Mouse (Mus musculus): ENCODE measurements around the gene Negr1. TPM values are rescaled to one million over a fixed set of nuclear protein-coding genes. Genes with fewer than 3 reads are reported as not detected.

Negr1 gene
- polyA plus RNA-seq, 1 experiment from 2014 or later = 5.9 TPM

GRCm38 (mm10) chr3:156931011-156931410 is 369.4 kb downstream of the Negr1 start:
- Histone ChIP-seq H3K4me1 (no peaks in the 10 kb centered on the region), H3K9me3 (no peaks in the 10 kb centered on the region), H3K36me3 (no peaks in the 10 kb centered on the region), H3K4me3 (no peak overlapping the region), H3K27me3 (no peaks in the 10 kb centered on the region), H3K4me2 (replicated peaks) (no peak overlapping the region), H3K27ac (no peak overlapping the region), H3K9ac (no peak overlapping the region)
- 74% methylated on average over 2 of the region's 2 CpGs for WGBS
- no peak for ATAC-seq (ENCODE audit: low FRiP score, low read depth)

GRCm38 (mm10) chr3:156931540-156931939 is 369.9 kb downstream of the Negr1 start:
- Histone ChIP-seq H3K4me3 (no peak overlapping the region), H3K9me3 (no peaks in the 10 kb centered on the region), H3K27ac (no peak overlapping the region), H3K27me3 (no peaks in the 10 kb centered on the region), H3K4me2 (replicated peaks) (no peak overlapping the region), H3K36me3 (no peaks in the 10 kb centered on the region), H3K4me1 (no peaks in the 10 kb centered on the region), H3K9ac (no peak overlapping the region)
- 87% methylated on average over 1 of the region's 1 CpGs for WGBS
- ATAC-seq (ENCODE audit: low FRiP score, low read depth) = no peak

GRCm38 (mm10) chr3:156934778-156935290 is 373.2 kb downstream of the Negr1 start:
- Histone ChIP-seq H3K27ac (no peak overlapping the region), H3K4me1 (no peaks in the 10 kb centered on the region), H3K36me3 (no peaks in the 10 kb centered on the region), H3K4me3 (no peak overlapping the region), H3K4me2 (replicated peaks) (no peak overlapping the region), H3K9me3 (no peaks in the 10 kb centered on the region), H3K27me3 (no peaks in the 10 kb centered on the region), H3K9ac (no peak overlapping the region)
- 65% methylated on average over 5 of the region's 5 CpGs for WGBS
- ATAC-seq (ENCODE audit: low FRiP score, low read depth) = no peak

GRCm38 (mm10) chr3:156947404-156947803 is 385.8 kb downstream of the Negr1 start:
- Histone ChIP-seq H3K4me2 (replicated peaks) (no peak overlapping the region), H3K4me3 (no peak overlapping the region), H3K27me3 (no peaks in the 10 kb centered on the region), H3K36me3 (no peaks in the 10 kb centered on the region), H3K9me3 (no peaks in the 10 kb centered on the region), H3K27ac (no peak overlapping the region), H3K9ac (no peak overlapping the region), H3K4me1 (no peaks in the 10 kb centered on the region)
- 45% methylated on average over 6 of the region's 6 CpGs for WGBS
- no peak; the same call in 1 of the 2 replicates for ATAC-seq (ENCODE audit: low FRiP score, low read depth)

GRCm38 (mm10) chr3:156952970-156953369 is 391.4 kb downstream of the Negr1 start:
- Histone ChIP-seq H3K4me3 (no peak overlapping the region), H3K4me1 (no peaks in the 10 kb centered on the region), H3K9me3 (no peaks in the 10 kb centered on the region), H3K9ac (no peak overlapping the region), H3K27ac (no peak overlapping the region), H3K36me3 (no peaks in the 10 kb centered on the region), H3K27me3 (no peaks in the 10 kb centered on the region), H3K4me2 (replicated peaks) (no peak overlapping the region)
- ATAC-seq (ENCODE audit: low FRiP score, low read depth) = no peak
- 70% methylated on average over 6 of the region's 6 CpGs for WGBS

GRCm38 (mm10) chr3:156955094-156955493 is 393.5 kb downstream of the Negr1 start:
- no peak overlapping the region for H3K4me2 ChIP-seq (replicated peaks)
- no peak overlapping the region for H3K9ac ChIP-seq
- ATAC-seq (ENCODE audit: low FRiP score, low read depth) = no peak
- 85% methylated on average over 4 of the region's 4 CpGs for WGBS
- H3K27me3 ChIP-seq = no peaks in the 10 kb centered on the region
- no peak overlapping the region for H3K4me3 ChIP-seq
- H3K4me1 ChIP-seq = no peaks in the 10 kb centered on the region
- H3K9me3 ChIP-seq = no peaks in the 10 kb centered on the region
- H3K27ac ChIP-seq = no peak overlapping the region
- H3K36me3 ChIP-seq = no peaks in the 10 kb centered on the region

- no peak overlapping the region for H3K4me3 ChIP-seq
- H3K27me3 ChIP-seq = no peaks in the 10 kb centered on the region
- no peaks in the 10 kb centered on the region for H3K36me3 ChIP-seq
- no peak overlapping the region for H3K27ac ChIP-seq
- WGBS = 87% methylated on average over 7 of the region's 7 CpGs
- no peak for ATAC-seq (ENCODE audit: low FRiP score, low read depth)
- H3K4me1 ChIP-seq = no peaks in the 10 kb centered on the region
- H3K9ac ChIP-seq = no peak overlapping the region
- H3K9me3 ChIP-seq = no peaks in the 10 kb centered on the region
- H3K4me2 ChIP-seq (replicated peaks) = no peak overlapping the region
These were observed 397.0 kb downstream of the Negr1 start for GRCm38 (mm10) chr3:156958640-156959039.

GRCm38 (mm10) chr3:156968764-156969163 is 407.2 kb downstream of the Negr1 start:
- Histone ChIP-seq H3K9ac (no peak overlapping the region), H3K4me3 (no peak overlapping the region), H3K9me3 (no peaks in the 10 kb centered on the region), H3K4me1 (no peaks in the 10 kb centered on the region), H3K36me3 (no peaks in the 10 kb centered on the region), H3K27me3 (no peaks in the 10 kb centered on the region), H3K4me2 (replicated peaks) (no peak overlapping the region), H3K27ac (no peak overlapping the region)
- WGBS = 69% methylated on average over 2 of the region's 2 CpGs
- no peak for ATAC-seq (ENCODE audit: low FRiP score, low read depth)

- no peak overlapping the region for H3K4me2 ChIP-seq (replicated peaks)
- H3K27me3 ChIP-seq = no peaks in the 10 kb centered on the region
- H3K27ac ChIP-seq = no peak overlapping the region
- 73% methylated on average over 2 of the region's 2 CpGs for WGBS
- no peaks in the 10 kb centered on the region for H3K9me3 ChIP-seq
- no peak for ATAC-seq (ENCODE audit: low FRiP score, low read depth)
- H3K9ac ChIP-seq = no peak overlapping the region
- no peaks in the 10 kb centered on the region for H3K4me1 ChIP-seq
- H3K36me3 ChIP-seq = no peaks in the 10 kb centered on the region
- H3K4me3 ChIP-seq = no peak overlapping the region
These were observed 409.5 kb downstream of the Negr1 start for GRCm38 (mm10) chr3:156971104-156971503.

GRCm38 (mm10) chr3:156976816-156977215 is 415.2 kb downstream of the Negr1 start:
- Histone ChIP-seq H3K4me3 (no peak overlapping the region), H3K27ac (no peak overlapping the region), H3K9me3 (no peaks in the 10 kb centered on the region), H3K36me3 (no peaks in the 10 kb centered on the region), H3K4me1 (no peaks in the 10 kb centered on the region), H3K27me3 (no peaks in the 10 kb centered on the region), H3K9ac (no peak overlapping the region), H3K4me2 (replicated peaks) (no peak overlapping the region)
- WGBS = 48% methylated on average over 2 of the region's 2 CpGs
- ATAC-seq (ENCODE audit: low FRiP score, low read depth) = no peak

GRCm38 (mm10) chr3:156980042-156980716 is 418.6 kb downstream of the Negr1 start:
- ATAC-seq (ENCODE audit: low FRiP score, low read depth) = no peak
- peaks cover 4% of the 10 kb centered on the region; the same call in 1 of the 2 replicates for H3K4me1 ChIP-seq
- no peak overlapping the region for H3K4me3 ChIP-seq
- H3K27me3 ChIP-seq = no peaks in the 10 kb centered on the region
- no peak overlapping the region for H3K27ac ChIP-seq
- no peaks in the 10 kb centered on the region for H3K9me3 ChIP-seq
- H3K36me3 ChIP-seq = no peaks in the 10 kb centered on the region
- H3K4me2 ChIP-seq (replicated peaks) = no peak overlapping the region
- no peak overlapping the region for H3K9ac ChIP-seq
- 58% methylated on average over 11 of the region's 11 CpGs for WGBS

GRCm38 (mm10) chr3:156982102-156982501 is 420.5 kb downstream of the Negr1 start:
- Histone ChIP-seq H3K4me1 (peaks cover 4% of the 10 kb centered on the region; the same call in 1 of the 2 replicates), H3K27me3 (no peaks in the 10 kb centered on the region), H3K4me3 (no peak overlapping the region), H3K36me3 (no peaks in the 10 kb centered on the region), H3K9ac (no peak overlapping the region), H3K9me3 (no peaks in the 10 kb centered on the region), H3K27ac (no peak overlapping the region), H3K4me2 (replicated peaks) (no peak overlapping the region)
- peak; percentile 40; the same call in 1 of the 2 replicates for ATAC-seq (ENCODE audit: low FRiP score, low read depth)
- 32% methylated on average over 4 of the region's 4 CpGs for WGBS

- Histone ChIP-seq H3K27ac (no peak overlapping the region), H3K4me3 (no peak overlapping the region), H3K9me3 (no peaks in the 10 kb centered on the region), H3K27me3 (no peaks in the 10 kb centered on the region), H3K9ac (no peak overlapping the region), H3K4me1 (peaks cover 2% of the 10 kb centered on the region; the same call in 1 of the 2 replicates), H3K36me3 (no peaks in the 10 kb centered on the region), H3K4me2 (replicated peaks) (no peak overlapping the region)
- no peak for ATAC-seq (ENCODE audit: low FRiP score, low read depth)
- WGBS = 89% methylated on average over 3 of the region's 3 CpGs
These were observed 425.5 kb downstream of the Negr1 start for GRCm38 (mm10) chr3:156987113-156987512.
